Mouse (Mus musculus) lung, postnatal 25 days (tissue): Measurements from ENCODE around the gene Pqbp1.

Source experiments
- DNase-seq: peaks from one replicate; pipeline ENCODE4 v3.0.0; 2022; ENCODE audit warnings: low spot score

Gene Pqbp1

GRCm38 (mm10) chrX:7878495-7878894 lies 20.6 kb downstream of the Pqbp1 start:
- no peak for DNase-seq

GRCm38 (mm10) chrX:7878007-7878419 lies 21.1 kb downstream of the Pqbp1 start, which contains the start of gene Pim2:
Gene Pim2, plus strand, starts transcription at chrX:7878262.
- DNase-seq: peak; percentile 89

- DNase-seq: no peak
Measured at GRCm38 (mm10) chrX:7869826-7870225, 29.2 kb downstream of the Pqbp1 start.

- no peak for DNase-seq
Measured at GRCm38 (mm10) chrX:7868506-7868905, 30.6 kb downstream of the Pqbp1 start.

GRCm38 (mm10) chrX:7867141-7867540 lies 31.9 kb downstream of the Pqbp1 start:
- no peak for DNase-seq

DNA sequence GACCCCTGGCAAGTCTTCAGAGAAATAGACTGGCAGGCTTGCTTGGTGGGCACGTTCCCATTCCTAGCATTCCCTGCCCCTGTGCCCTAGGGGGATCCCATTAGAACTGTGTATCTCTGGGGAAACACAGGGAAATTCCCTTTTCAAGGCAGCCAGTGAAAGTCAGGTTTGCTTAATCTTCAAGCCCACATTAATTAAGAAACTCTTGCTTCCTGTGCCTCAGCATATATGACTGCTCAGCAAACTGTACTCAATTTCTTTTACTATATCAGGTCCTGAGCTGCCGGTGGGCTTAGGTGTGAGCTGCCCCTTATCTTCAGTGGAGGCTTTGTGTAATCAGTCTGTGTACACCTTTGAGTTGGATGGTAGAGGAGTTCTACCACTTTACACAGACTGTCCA lies 33.3 kb downstream of the Pqbp1 start:
- DNase-seq: no peak

- no peak for DNase-seq
Measured at GRCm38 (mm10) chrX:7865343-7865742, 33.7 kb downstream of the Pqbp1 start.

GRCm38 (mm10) chrX:7864551-7864950 lies 34.5 kb downstream of the Pqbp1 start:
- no peak for DNase-seq

DNA sequence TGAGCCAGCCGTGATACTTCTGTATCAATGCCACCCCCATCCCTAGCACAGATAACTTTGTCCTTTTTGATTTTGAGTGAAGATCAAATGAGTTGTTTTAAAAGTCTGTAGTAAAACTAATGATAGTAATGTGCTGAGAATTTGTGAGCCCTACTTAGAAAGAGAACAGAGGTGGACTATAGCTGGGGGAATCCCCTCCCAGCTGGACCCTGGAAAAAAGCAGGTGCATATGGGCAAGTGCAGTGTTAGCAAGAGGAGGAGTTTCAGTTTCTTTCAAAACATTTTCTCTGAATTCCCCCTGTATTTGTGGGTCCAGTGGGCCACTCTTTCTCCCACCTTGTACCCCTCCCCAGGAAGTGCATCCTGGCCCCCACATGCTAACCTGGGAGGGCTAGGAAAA lies 35.9 kb downstream of the Pqbp1 start:
- DNase-seq: no peak

DNA sequence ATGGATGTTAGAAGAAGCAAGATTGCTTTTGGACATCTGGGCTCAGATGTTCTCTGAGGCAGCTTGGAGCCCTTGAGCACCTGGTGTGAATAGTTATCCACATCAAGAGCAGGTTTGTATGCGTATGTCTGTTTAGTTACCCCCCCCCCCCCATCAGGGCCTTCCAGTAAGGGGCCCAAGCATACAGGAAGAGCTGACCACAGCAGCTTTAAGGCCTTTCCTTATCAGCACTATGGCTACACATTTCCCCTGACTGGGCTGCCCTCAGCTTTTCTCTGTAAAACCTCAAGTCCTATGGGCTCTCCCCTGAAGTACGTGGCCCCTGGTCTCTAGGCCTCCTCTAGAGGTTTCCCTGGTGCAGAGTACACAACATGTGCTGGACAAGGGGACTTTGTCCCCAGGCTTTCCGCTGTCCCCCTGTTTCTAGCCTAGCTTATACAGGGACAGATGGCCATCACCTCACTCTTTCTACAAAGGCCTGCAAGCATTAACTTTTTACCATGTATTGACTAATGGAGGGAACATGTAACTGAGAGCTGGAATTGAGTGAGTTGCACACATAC lies 39.8 kb downstream of the Pqbp1 start:
- DNase-seq: no peak

- DNase-seq: peak; percentile 31
Measured at GRCm38 (mm10) chrX:7854578-7854977, 44.5 kb downstream of the Pqbp1 start.

DNA sequence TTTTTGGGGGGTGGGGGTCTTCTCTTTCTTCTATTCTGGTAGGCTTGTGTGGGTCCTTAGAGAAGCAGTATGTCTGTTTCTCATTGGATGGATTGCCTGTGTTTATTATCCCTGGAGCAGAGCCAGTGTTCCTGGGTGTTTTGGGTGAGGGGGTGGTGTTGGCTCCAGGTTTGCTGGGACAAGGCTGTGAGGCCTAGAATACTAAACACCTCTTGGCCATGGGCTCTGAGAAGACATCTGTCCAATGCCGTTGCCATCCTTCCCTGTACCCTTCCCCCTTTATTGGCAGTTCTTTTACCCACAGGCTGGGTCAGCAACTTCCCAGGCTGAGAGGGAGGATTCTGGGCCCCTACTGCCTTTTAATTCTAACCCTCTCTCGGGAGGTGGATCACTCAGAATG lies 51.2 kb downstream of the Pqbp1 start:
- no peak for DNase-seq
